Mouse (Mus musculus) adrenal gland, postnatal 10 days (tissue): ENCODE measurements around the gene Zcchc17. TPM values are rescaled to one million over a fixed set of nuclear protein-coding genes. Genes with fewer than 3 reads are reported as not detected.

Experiments
- DNase-seq: peaks from one replicate; pipeline ENCODE4 v3.0.0; 2021; ENCODE audit warnings: mixed read lengths
- total RNA-seq, 2 experiments: library from RNA; stranded (reverse); gene quantifications; 2 replicates each; pipeline ENCODE4 v1.2.3; 2021

Zcchc17 gene
- total RNA-seq, 2 experiments from 2014 or later = 35.5 to 38.7 TPM

DNA sequence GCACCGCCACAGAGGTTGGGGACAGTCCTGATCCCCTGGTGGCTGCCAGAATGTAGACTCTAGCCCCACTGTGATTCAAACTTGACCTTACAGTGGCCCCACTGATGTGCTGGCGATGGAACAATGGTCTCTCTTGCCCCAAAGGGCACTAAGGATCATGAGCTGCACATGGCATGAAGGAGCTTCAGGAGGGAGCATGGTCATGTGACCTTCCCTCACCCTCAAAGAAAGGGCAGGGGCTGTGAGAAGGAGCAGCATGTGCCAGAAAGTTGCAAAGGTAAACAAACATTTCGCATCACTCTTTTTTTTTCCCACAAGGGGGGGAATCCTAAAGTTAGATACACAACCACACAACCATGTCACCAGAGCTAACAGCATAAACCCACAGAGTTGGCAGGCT lies 41.6 kb downstream of the Zcchc17 start:
- DNase-seq = no peak

GRCm38 (mm10) chr4:130316691-130317090 lies 43.1 kb downstream of the Zcchc17 start:
- peak; percentile 26 for DNase-seq

GRCm38 (mm10) chr4:130315771-130316527 lies 43.8 kb downstream of the Zcchc17 start:
- peak; percentile 89 for DNase-seq

DNA sequence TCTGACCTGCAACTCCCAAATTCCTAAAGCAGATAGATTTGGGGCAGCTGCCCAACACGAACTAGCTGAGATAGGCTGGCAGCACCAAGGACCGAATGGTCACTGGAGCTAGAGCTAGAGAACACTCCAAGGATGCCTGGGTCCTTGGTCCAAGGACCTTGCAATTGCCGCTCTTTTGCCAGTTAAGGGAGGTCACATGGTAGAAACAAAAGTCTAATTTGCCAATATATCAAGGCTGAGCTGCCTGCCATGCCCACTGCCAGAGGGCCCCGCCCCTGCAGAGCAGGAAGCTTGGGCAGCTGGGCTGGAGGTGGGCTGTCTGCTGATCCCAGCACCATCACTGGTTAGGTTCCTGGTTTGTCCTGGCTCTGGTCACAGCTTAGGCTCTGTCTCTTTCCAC lies 46.2 kb downstream of the Zcchc17 start:
- DNase-seq = peak; percentile 30

DNA sequence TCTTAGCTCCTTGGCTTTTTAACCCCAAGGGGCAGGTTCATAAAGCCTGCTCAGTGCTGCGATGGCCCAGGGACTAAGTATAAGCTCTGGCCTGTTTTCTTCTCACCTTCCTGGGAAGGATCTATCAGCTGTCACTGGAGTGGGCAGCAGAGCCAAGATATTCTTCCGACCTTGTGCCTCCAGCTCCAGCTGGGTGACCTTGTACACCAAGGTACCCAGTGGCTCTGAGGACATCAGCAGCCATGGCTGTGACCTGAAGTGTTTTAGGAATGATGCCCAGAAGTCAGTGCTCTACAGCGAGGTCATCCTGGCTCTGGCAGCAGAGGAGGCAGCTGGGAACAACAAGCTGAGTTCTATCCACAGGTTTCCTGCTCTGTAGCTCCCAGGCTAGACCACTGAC lies 47.2 kb downstream of the Zcchc17 start:
- peak; percentile 26 for DNase-seq

DNA sequence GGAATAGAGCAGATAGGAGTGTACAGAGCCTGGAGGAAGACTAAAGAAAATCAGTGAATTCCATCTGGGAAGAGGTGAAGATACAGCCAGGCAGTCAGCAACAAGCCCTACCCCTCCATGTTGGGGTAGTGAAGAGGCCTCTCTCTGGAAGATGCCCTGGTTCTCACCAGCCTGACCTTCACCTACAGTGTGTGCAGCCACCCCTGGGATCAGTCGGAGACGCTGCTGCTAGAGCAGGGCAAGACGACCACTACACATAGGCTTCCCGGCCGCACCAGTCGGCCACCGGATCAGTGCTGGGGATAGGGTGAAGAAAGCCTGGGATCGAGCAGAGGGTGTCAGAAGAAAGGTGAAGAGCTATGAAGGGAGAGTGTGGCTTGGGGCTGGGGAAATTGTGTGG lies 50.5 kb downstream of the Zcchc17 start:
- no peak for DNase-seq

DNA sequence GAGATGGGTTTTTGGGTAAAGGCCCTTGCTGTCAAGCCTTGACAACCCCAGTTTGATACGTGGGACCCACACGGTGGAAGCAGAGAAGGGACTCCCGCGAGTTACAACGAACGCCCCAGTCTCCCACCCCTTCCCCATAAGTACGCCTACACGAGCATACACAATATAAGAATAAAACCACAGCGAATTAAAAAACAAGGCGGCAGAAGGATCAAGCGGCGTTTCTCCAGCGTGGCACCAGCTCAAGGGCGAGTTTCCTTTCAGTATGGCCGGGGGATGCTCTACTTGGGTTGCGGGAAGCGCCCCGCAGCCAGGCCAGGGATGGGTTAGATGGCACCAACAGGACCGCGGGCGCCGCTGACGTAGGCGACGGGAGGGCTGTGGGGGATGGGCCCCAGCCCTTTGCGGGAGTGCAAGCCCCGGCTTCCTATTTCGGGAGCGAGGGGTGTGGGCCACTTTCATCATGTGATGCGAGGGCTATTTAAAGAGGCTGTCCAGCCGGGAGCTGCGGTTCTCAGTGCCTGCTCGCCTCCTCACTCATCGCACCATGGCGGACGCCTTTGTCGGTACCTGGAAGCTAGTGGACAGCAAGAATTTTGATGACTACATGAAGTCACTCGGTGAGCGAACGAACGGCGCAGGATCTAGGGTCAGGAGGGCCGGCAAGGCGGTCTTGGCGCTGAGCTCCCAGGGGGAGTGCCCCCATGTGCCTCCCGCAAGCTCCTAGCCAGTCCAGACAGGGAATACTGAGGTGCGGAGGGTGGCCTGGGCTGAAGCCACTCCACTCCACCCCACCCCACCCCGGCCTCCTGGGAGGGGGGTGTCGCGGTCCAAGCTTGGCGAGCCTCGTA lies 51.3 kb downstream of the Zcchc17 start, which contains the start of the genes Fabp3 and Gm10570:
Gene Fabp3 (plus strand): TSS at position 365 of the 851 bp plus-strand sequence.
Gene Gm10570 (minus strand): TSS at position 444 of the 851 bp plus-strand sequence.
- peak; percentile 51 for DNase-seq

DNA sequence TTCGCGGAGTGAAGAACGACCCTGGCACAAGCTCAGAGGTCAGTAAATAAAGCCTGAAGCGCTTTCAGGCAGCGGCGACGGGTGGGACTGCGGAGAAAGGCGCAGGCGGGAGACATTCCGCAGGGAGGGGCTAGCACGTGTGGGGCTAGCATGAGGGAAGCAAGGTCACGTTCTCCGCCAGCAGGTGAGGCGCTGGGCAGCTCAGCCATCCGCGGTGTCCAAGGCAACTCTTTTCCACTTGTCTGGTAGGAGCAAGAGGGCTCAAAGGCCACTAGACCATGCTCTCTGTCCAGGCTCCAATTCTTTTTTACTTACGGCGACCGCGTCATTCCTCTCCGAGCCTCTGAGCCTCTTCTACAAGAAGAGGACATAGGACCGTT lies 51.9 kb downstream of the Zcchc17 start:
- DNase-seq = peak; percentile 53

DNA sequence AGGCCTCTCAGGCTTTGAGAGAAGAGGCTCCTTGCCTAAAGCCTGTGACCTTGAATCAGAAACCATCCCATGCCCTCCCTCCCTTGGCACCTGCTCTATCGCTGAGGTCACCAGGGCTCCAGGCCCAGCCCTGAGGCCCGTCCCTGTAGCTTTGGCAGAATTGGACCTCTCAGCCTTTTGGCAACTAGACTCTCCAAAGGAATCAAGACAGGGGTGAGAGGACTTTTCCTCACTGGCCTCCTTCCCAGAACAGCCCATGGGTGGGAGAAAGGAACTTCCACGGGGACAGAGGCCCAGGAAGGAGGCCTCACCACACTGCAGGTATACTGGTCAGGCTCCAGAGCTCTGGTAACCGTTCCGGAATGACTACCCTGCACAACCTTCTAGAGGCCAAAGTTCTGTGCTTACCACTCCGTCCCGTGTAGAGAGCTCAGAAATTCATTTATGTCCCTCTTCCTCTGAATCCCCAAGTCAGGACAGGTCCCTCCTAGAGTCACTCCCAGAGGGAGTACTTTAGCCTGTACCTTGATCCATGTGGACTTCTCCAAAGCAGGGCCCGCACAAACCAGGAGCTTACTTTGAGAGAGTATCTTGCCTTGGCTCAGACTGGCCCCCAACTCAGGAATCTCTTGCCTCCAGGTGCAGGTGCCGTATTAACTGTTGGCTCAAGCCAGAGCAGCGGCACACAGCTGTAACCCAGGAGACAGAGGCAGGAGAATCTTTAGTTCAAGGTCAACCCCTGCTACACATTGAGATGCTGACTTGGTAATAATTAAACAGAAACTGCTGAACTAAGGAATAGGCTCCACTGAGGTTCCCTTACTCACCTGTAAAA lies 52.7 kb downstream of the Zcchc17 start:
- peak; percentile 77 for DNase-seq

- no peak for DNase-seq
Measured at GRCm38 (mm10) chr4:130304746-130305145, 55.0 kb downstream of the Zcchc17 start.

GRCm38 (mm10) chr4:130302285-130302870 lies 57.4 kb downstream of the Zcchc17 start:
- DNase-seq = no peak

DNA sequence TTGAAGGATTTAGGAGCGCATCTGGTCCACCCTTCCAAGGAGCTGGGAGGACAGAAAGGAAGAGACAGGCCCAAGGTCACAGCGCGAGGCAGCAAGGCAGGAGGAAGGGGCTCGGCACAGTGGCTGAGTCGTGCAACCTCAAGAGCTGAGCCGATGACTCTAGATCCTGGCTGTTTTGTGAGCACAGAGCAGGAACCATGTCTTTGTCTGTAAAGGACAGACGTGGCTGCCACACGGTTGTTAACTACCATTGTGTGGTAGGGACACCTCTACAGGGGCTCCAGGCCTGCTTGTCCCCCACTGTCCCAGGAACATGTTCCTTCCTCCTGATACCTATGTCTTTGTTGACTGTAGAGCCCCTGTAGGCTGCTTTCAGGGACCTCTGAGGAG lies 60.1 kb downstream of the Zcchc17 start:
- no peak for DNase-seq

DNA sequence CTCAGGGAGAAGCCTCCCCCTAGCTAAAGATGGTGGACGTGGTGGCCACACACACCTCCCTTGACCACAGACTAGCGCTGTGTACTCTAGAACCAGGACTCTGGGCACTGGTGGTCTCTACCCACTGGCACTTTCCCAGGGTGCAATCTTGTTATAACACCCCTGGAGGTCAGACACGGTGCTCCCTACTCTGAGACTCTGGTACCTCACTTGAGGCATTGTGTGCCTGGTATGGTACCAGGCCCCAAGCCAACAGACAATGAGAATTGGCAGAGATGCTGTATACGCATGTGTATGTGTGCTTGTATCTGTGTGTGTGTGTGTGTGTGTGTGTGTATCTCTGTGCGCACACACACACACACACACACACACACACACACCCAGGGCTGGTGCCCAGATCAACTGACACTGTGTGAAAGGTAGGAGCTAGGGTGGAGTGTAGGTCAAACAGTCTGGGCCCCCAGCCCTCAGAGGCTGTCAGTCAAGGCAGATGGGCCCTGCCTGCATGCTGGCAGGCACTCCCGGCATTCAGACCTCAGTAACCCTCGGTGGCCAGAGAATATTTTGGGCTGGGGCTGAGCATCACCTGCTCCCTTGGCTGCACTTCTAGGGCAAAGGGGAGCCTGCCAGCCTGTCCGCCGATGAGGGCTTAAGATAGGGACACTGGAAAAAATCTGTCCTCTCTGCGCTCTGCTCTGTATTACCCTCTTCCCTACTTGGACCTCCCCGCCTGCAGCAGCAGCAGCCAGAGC lies 60.7 kb downstream of the Zcchc17 start:
- DNase-seq = peak; percentile 54

DNA sequence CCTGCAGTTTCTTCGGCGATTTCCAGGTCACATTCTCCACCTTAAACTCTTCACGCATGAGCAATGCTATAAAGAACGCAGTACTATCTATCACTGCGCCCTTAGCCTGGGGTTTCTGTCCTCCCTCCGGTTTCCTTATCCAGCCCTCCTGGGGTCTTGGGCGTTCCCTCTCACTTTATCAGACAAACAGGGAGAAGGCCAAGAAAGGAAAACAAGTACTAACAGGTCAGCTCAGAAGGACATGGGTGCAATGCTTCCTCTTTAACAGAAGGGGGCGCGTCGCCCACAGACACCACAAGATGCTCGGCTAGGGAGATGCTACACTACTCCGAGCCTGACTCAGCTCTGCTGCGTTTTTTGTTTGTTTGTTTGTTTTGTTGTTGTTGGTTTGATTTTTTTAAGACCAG lies 62.6 kb downstream of the Zcchc17 start:
- no peak for DNase-seq

DNA sequence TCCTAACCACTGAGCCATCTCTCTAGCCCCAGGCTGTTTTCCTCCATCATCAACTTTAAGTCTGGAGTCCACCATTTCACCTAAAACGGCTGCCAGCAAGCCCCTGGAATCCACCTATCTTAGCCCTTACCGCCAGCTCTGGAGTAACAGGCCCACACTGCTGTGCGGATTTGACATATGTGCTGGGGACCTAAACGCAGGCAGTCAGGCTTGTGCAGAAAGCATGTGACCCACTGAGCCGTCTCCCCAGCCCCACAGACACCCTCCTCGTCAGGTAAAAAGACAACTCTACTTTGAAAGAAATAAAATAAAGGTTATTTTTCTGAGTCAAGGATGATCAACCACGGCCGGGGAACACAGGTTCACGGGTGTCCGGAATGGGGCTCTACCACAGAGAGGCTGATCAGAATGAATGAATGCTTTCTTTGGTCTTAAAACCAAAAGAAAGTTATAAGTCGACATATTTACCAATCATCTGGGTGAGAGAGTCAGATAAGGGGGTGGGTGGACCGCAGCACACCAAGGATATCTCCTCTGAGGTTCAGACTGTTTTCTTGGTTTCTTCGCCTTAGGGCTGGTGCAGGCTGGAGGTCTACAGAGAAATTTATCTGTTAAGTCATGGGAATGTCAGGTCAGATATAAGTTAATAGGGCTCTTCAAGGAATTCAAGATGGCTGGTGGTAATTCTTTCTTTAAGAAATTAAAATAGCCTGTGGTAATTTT lies 63.3 kb downstream of the Zcchc17 start:
- DNase-seq = no peak

- DNase-seq = peak; percentile 36
Measured at GRCm38 (mm10) chr4:130295047-130295745, 64.5 kb downstream of the Zcchc17 start.

- DNase-seq = no peak
Measured at GRCm38 (mm10) chr4:130294513-130294912, 65.2 kb downstream of the Zcchc17 start.

- DNase-seq = peak; percentile 87
Measured at GRCm38 (mm10) chr4:130292271-130292670, 67.5 kb downstream of the Zcchc17 start.

- DNase-seq = no peak
Measured at GRCm38 (mm10) chr4:130289824-130290223, 69.9 kb downstream of the Zcchc17 start.

DNA sequence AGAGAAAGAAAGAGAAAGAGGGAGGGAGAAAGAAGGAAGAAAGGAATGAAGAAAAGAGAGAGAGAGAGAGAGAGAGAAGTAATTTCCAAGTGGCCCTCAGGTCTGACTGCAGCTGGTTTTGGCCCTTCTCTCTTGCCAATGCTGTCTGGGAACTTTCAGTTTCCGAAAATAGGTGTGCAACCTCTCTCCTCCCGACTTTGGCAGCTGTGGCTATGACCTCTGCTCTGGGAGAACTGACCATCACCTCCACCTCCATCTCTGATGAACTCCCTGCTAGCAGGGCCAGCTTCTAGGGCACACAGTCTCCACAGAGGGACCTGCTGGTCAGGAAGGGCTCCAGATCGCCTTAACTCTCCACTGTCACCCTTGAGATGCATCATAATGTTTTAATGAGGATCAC lies 73.2 kb downstream of the Zcchc17 start:
- DNase-seq = no peak
